Mouse (Mus musculus) left cerebral cortex, postnatal 14 days (tissue): ENCODE data around the gene Defb26. TPM values are rescaled to one million over a fixed set of nuclear protein-coding genes. Genes with fewer than 3 reads are reported as not detected.
A peak's percentile ranks its signal among the peaks of the same experiment; 100 is the strongest.

Experiments used
- DNase-seq, 2 experiments: peaks; one replicate each; pipeline ENCODE4 v3.0.0; 2021 to 2022; ENCODE audit warnings: low spot score in 2 of 2, mixed read lengths in 1 of 2
- intact Hi-C: fragments of 180-260 bp; cut with DNase I; formaldehyde crosslinking; loops from one replicate; pipeline ENCODE4 v1.15.1; 2025
- total RNA-seq, 2 experiments: library from RNA; stranded (reverse); gene quantifications; 2 replicates each; pipeline ENCODE4 v1.2.3; 2021

Defb26 gene
- total RNA-seq, 2 experiments from 2014 or later = not detected

- intact Hi-C loops = no loop called here
- DNase-seq = no peak
Measured at GRCm38 (mm10) chr2:152480881-152481280, 30.6 kb downstream of the Defb26 start.

GRCm38 (mm10) chr2:152476763-152477162 lies 34.7 kb downstream of the Defb26 start, which contains the start of gene Defb20:
Gene Defb20 (plus strand): TSS chr2:152477063.
- DNase-seq = no peak
- intact Hi-C loops = no loop called here

- DNase-seq = no peak
- intact Hi-C loops = no loop called here
Measured at GRCm38 (mm10) chr2:152472434-152472833, 39.1 kb downstream of the Defb26 start.

GRCm38 (mm10) chr2:152470973-152471372 lies 40.5 kb downstream of the Defb26 start:
- DNase-seq = peak; percentile 50 to 78
- intact Hi-C loops = loop anchor here (1.0 kb wide), 1 partner anchor 73 kb away; no protein-coding TSS in a partner anchor

GRCm38 (mm10) chr2:152464570-152465150 lies 46.8 kb downstream of the Defb26 start, which contains the start of gene Defb23:
Gene Defb23 (minus strand): TSS chr2:152464620.
- intact Hi-C loops = no loop called here
- no peak for DNase-seq

- DNase-seq = no peak
- intact Hi-C loops = no loop called here
Measured at GRCm38 (mm10) chr2:152459241-152459640, 52.3 kb downstream of the Defb26 start.

Other genes with a start within 250 kb of the Defb26 start
- gene Tbc1d20, start 217.9 kb downstream of the Defb26 start, total RNA-seq = 10 to 100 TPM; 50.1 to 54.8 TPM
- 100 to 1,000 TPM; 107 to 116 TPM for gene Rbck1, start 179.0 kb downstream of the Defb26 start, total RNA-seq
- gene Trib3, start 167.7 kb downstream of the Defb26 start, total RNA-seq = under 1 TPM; 0.34 to 0.99 TPM
- 10 to 100 TPM; 38.3 to 57.6 TPM for gene Nrsn2, start 135.1 kb downstream of the Defb26 start, total RNA-seq
- 10 to 100 TPM; 17.9 to 22.0 TPM for gene Sox12, start 113.6 kb downstream of the Defb26 start, total RNA-seq
- gene Zcchc3, start 96.7 kb downstream of the Defb26 start, total RNA-seq = 10 to 100 TPM in 1 of 2 experiments, 1 to 10 TPM in 1; 8.7 to 11.9 TPM
- 1 to 10 TPM; 3.1 to 3.3 TPM for gene 6820408C15Rik, start 96.1 kb downstream of the Defb26 start, total RNA-seq
- gene Defb23, start 47.1 kb downstream of the Defb26 start, total RNA-seq = not detected
- gene Defb20, start 34.6 kb downstream of the Defb26 start, total RNA-seq = not detected
- not detected for gene Defb22, start 21.6 kb downstream of the Defb26 start, total RNA-seq
- gene Defb28, start 6.6 kb upstream of the Defb26 start, total RNA-seq = not detected
- gene Defb29, start 28.4 kb upstream of the Defb26 start, total RNA-seq = not detected
- gene Gm17416, start 57.6 kb upstream of the Defb26 start, total RNA-seq = not detected
- gene Defb21, start 61.1 kb upstream of the Defb26 start, total RNA-seq = not detected
- gene Defb19, start 68.6 kb upstream of the Defb26 start, total RNA-seq = not detected
- not detected for gene Defb45, start 87.7 kb upstream of the Defb26 start, total RNA-seq
- gene Defb36, start 92.6 kb upstream of the Defb26 start, total RNA-seq = not detected
- not detected for gene Defb25, start 111.4 kb upstream of the Defb26 start, total RNA-seq
- gene Rem1, start 115.3 kb upstream of the Defb26 start, total RNA-seq = under 1 TPM; 0.90 to 0.99 TPM
- gene H13, start 157.8 kb upstream of the Defb26 start, total RNA-seq = 10 to 100 TPM; 90.8 to 90.9 TPM
- gene Mcts2, start 175.3 kb upstream of the Defb26 start, total RNA-seq = 10 to 100 TPM; 17.9 to 20.4 TPM
- gene Id1, start 224.6 kb upstream of the Defb26 start, total RNA-seq = 10 to 100 TPM; 19.5 to 26.4 TPM
- gene Cox4i2, start 242.5 kb upstream of the Defb26 start, total RNA-seq = 1 to 10 TPM; 2.3 to 2.8 TPM